Mouse (Mus musculus) skeletal muscle tissue, postnatal 0 days (tissue): ENCODE results near the gene Perp. TPM values are rescaled to one million over a fixed set of nuclear protein-coding genes. Genes with fewer than 3 reads are reported as not detected.

Source experiments
- polyA plus RNA-seq: library from polyadenylated mRNA; unstranded; fragments of >200 nt; fragmentation: Nextera tagmentation; extraction: Ambion mirVana; gene quantifications from 2 replicates; pipeline ENCODE4 v1.2.1, GENCODE M21; 2015

Gene Perp
- 4.2 and 53.0 TPM in 2 replicates for polyA plus RNA-seq

GRCm38 (mm10) chr10:18844441-18845286, at the start of gene Perp:
Perp (plus strand) TSS chr10:18845020.

Other genes with a start within 250 kb of the Perp start
- 0.26 and 0.40 TPM in 2 replicates for gene Arfgef3, start 101.1 kb upstream of the Perp start, polyA plus RNA-seq
- 0.09 and 0.10 TPM in 2 replicates for gene Gm4922, start 58.2 kb upstream of the Perp start, polyA plus RNA-seq
- 4.6 and 4.7 TPM in 2 replicates for gene Tnfaip3, start 170.6 kb downstream of the Perp start, polyA plus RNA-seq